Mouse (Mus musculus): ENCODE measurements around the gene Fam216b.

DNA sequence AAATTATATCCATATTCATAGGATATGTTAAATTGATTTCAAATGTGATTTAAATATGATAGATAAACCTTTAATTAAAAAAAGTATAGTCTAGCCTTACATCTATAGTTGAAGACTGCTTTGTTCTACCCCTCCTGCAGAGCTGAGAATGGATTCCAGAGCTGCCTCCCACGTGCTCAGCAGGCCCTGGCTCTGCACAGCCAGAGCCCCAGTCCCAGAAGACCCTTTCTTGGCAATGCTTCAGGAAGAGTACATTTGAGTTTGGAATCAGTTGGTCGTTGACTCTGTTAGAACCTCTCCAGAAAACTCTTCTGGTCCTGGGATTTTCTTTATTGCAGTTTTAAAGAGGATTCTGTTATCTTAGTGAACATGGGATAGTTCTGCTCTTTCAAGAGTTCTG lies 45.7 kb downstream of the Fam216b start:
- TF ChIP-seq CTCF (IDR thresholded peaks at IDR 0.05; ENCODE audit: low read depth) (no peak), EP300 (optimal IDR thresholded peaks at IDR 0.05) (no peak)

Measured in stomach, postnatal 0 days (tissue).